Mouse (Mus musculus) layer of hippocampus, postnatal 25 days (tissue): ENCODE measurements at regions not wholly inside any gene's neighbourhood (a gene's known extent, or its start where the extent isn't known, plus 50 kb on each side); places are given as distances from the start of the nearest gene placed in this dataset.

Experiments used
- DNase-seq, 2 experiments: peaks; one replicate each; pipeline ENCODE4 v3.0.0; 2022; ENCODE audit warnings: mixed read lengths in 2 of 2, low spot score in 1 of 2; ENCODE audit errors: extremely low spot score in 1 of 2

- no peak for DNase-seq
Observed at GRCm38 (mm10) chr13:4663390-4663789, 54.4 kb upstream of the Akr1e1 start.

- no peak for DNase-seq
Observed at GRCm38 (mm10) chr13:4662336-4663101, 53.5 kb upstream of the Akr1e1 start.
